Mouse (Mus musculus): ENCODE data around the gene Bbx. TPM values are rescaled to one million over a fixed set of nuclear protein-coding genes. Genes with fewer than 3 reads are reported as not detected.

Bbx gene
- total and polyA plus RNA-seq, 3 experiments, result 20.6 to 26.2 (median 21.6) TPM

GRCm38 (mm10) chr16:50272813-50273212 lies 159.4 kb downstream of the Bbx start:
- dilution Hi-C loops (cut with MboI; ENCODE audit: extremely low pct_ligation_motif_present, extremely low pct_unique_long_range_greater_than_20kb, low sequenced_read_pairs), result no loop called here
- peaks cover 10 to 44% of the 10 kb centered on the region in 2 experiments for H3K36me3 ChIP-seq (replicated peaks in 1 of 2; ENCODE audit: control insufficient read depth in 1 of 2, insufficient read depth in 1 of 2, low read length in 1 of 2)
- DNase-seq (ENCODE audit: extremely low read depth), result no peak
- H3K9me3 ChIP-seq (replicated peaks; ENCODE audit: low read length), result no peaks in the 10 kb centered on the region
- H3K27me3 ChIP-seq (replicated peaks), result no peaks in the 10 kb centered on the region
- no peak overlapping the region for H3K27ac ChIP-seq (ENCODE audit: insufficient read depth, low read depth)
- no peak overlapping the region for H3K4me2 ChIP-seq (ENCODE audit: insufficient read depth, low read depth, poor library complexity, severe bottlenecking)
- no peaks in the 10 kb centered on the region for H3K79me2 ChIP-seq (replicated peaks; ENCODE audit: control insufficient read depth, extremely low read depth, insufficient read depth, poor library complexity, severe bottlenecking)
- no peak overlapping the region for H3K4me3 ChIP-seq (replicated peaks in 1 of 3; ENCODE audit: low read depth in 2 of 3, low read length in 2 of 3, poor library complexity in 1 of 3)
- TF ChIP-seq MEF2A (IDR thresholded peaks at IDR 0.05; ENCODE audit: borderline replicate concordance, low read depth, low read length) (no peak), HCFC1 (IDR thresholded peaks at IDR 0.05; ENCODE audit: low read depth, low read length) (no peak), E2F4 (IDR thresholded peaks at IDR 0.05; ENCODE audit: insufficient replicate concordance, low read depth, low read length) (no peak), RCOR1 (conservative IDR thresholded peaks at IDR 0.05; ENCODE audit: low read depth, low read length) (no peak), TBP (conservative IDR thresholded peaks at IDR 0.05; ENCODE audit: low read depth, low read length) (no peak), SMC3 (IDR thresholded peaks at IDR 0.05; ENCODE audit: low read depth, low read length) (no peak), ETS1 (conservative IDR thresholded peaks at IDR 0.05; ENCODE audit: low read depth, low read length) (no peak), PAX5 (IDR thresholded peaks at IDR 0.05; ENCODE audit: low read length) (no peak)
- in situ Hi-C loops (cut with MboI; ENCODE audit: low pct_ligation_motif_present, low pct_unique_long_range_greater_than_20kb, low sequenced_read_pairs), result loop anchor here (25.0 kb wide), 1 partner anchor 464 kb away; no protein-coding TSS in a partner anchor
- no peaks in the 10 kb centered on the region for H3K4me1 ChIP-seq (ENCODE audit: control insufficient read depth in 1 of 2, insufficient read depth in 2 of 2)
- no peak overlapping the region for H3K9ac ChIP-seq (ENCODE audit: insufficient read depth, low read depth)

- no peaks in the 10 kb centered on the region for H3K9me3 ChIP-seq (replicated peaks; ENCODE audit: low read length)
- no peaks in the 10 kb centered on the region for H3K79me2 ChIP-seq (replicated peaks; ENCODE audit: control insufficient read depth, extremely low read depth, insufficient read depth, poor library complexity, severe bottlenecking)
- no peak overlapping the region for H3K9ac ChIP-seq (ENCODE audit: insufficient read depth, low read depth)
- peaks cover 26 to 59% of the 10 kb centered on the region in 2 experiments for H3K36me3 ChIP-seq (replicated peaks in 1 of 2; ENCODE audit: control insufficient read depth in 1 of 2, insufficient read depth in 1 of 2, low read length in 1 of 2)
- in situ Hi-C loops (cut with MboI; ENCODE audit: low pct_ligation_motif_present, low pct_unique_long_range_greater_than_20kb, low sequenced_read_pairs), result loop anchor here (25.0 kb wide), 1 partner anchor 475 kb away; no protein-coding TSS in a partner anchor
- H3K4me2 ChIP-seq (ENCODE audit: insufficient read depth, low read depth, poor library complexity, severe bottlenecking), result no peak overlapping the region
- no peak overlapping the region for H3K4me3 ChIP-seq (replicated peaks in 1 of 3; ENCODE audit: low read depth in 2 of 3, low read length in 2 of 3, poor library complexity in 1 of 3)
- H3K27me3 ChIP-seq (replicated peaks), result no peaks in the 10 kb centered on the region
- no peak for DNase-seq (ENCODE audit: extremely low read depth)
- no peak for TF ChIP-seq MXI1 (IDR thresholded peaks at IDR 0.05; ENCODE audit: low read depth, low read length)
- TF ChIP-seq NRF1 (IDR thresholded peaks at IDR 0.05; ENCODE audit: low read depth, low read length), result no peak
- no peak for TF ChIP-seq TCF12 (IDR thresholded peaks at IDR 0.05; ENCODE audit: low read depth, low read length)
- no peak for TF ChIP-seq POLR2A (IDR thresholded peaks at IDR 0.05; ENCODE audit: low read depth, low read length)
- TF ChIP-seq EP300 (IDR thresholded peaks at IDR 0.05; ENCODE audit: low read length), result no peak
- TF ChIP-seq JUN (IDR thresholded peaks at IDR 0.05; ENCODE audit: insufficient read depth, low read depth, low read length), result no peak
- no peak for TF ChIP-seq UBTF (IDR thresholded peaks at IDR 0.05; ENCODE audit: low read depth, low read length)
- no peak for TF ChIP-seq TBP (conservative IDR thresholded peaks at IDR 0.05; ENCODE audit: low read depth, low read length)
- no peak for TF ChIP-seq BHLHE40 (IDR thresholded peaks at IDR 0.05; ENCODE audit: low read depth, low read length)
- TF ChIP-seq CHD2 (IDR thresholded peaks at IDR 0.05; ENCODE audit: low read length), result no peak
- no peak for TF ChIP-seq MAX (IDR thresholded peaks at IDR 0.05; ENCODE audit: low read length)
- TF ChIP-seq CTCF (conservative IDR thresholded peaks at IDR 0.05 in 1 of 2, IDR thresholded peaks at IDR 0.05 in 1 of 2; ENCODE audit: low read depth in 2 of 2, low read length in 2 of 2), result no peak
- no peak for TF ChIP-seq RCOR1 (conservative IDR thresholded peaks at IDR 0.05; ENCODE audit: low read depth, low read length)
- no peak for TF ChIP-seq ZKSCAN1 (IDR thresholded peaks at IDR 0.05; ENCODE audit: borderline replicate concordance, low read depth, low read length)
- no peak for TF ChIP-seq SMC3 (IDR thresholded peaks at IDR 0.05; ENCODE audit: low read depth, low read length)
- TF ChIP-seq E2F4 (IDR thresholded peaks at IDR 0.05; ENCODE audit: insufficient replicate concordance, low read depth, low read length), result no peak
- no peak for TF ChIP-seq USF1 (IDR thresholded peaks at IDR 0.05; ENCODE audit: low read depth, low read length)
- TF ChIP-seq KAT2A (IDR thresholded peaks at IDR 0.05; ENCODE audit: insufficient replicate concordance, low read length), result no peak
- no peak for TF ChIP-seq MYC (IDR thresholded peaks at IDR 0.05; ENCODE audit: low read depth, low read length)
- no peak for TF ChIP-seq NELFE (IDR thresholded peaks at IDR 0.05; ENCODE audit: low read depth, low read length)
- H3K27ac ChIP-seq (ENCODE audit: insufficient read depth, low read depth), result no peak overlapping the region
- dilution Hi-C loops (cut with MboI; ENCODE audit: extremely low pct_ligation_motif_present, extremely low pct_unique_long_range_greater_than_20kb, low sequenced_read_pairs), result no loop called here
- no peaks in the 10 kb centered on the region for H3K4me1 ChIP-seq (ENCODE audit: control insufficient read depth in 1 of 2, insufficient read depth in 2 of 2)
Observed at GRCm38 (mm10) chr16:50262647-50263046, 169.5 kb downstream of the Bbx start.
